Mouse (Mus musculus): Measurements from ENCODE around the gene Antxrl.

Gene Antxrl

DNA sequence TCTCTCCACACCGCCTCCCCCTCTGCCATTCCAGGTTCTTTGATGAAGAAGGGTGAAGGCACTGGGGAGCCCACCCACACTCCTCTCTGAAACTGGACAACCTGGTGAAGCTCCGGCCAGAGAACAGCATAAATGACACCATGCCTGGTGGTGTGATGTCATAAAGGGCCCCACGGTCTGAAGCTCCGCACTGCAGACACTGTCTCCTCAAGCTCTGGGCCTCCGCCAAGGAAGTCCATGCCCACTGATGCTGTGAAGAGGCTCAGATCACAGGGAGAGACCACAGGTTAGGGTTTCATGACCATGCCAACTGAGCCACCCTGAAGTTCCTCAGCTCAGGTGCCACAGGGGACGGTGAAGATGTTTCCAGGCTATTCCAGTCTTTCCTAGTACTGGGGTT, at the start of gene Antxrl:
TSS of gene Antxrl (plus strand) at position 192 of the 400 bp plus-strand sequence.
- no peak for DNase-seq (ENCODE audit: low spot score)

DNA sequence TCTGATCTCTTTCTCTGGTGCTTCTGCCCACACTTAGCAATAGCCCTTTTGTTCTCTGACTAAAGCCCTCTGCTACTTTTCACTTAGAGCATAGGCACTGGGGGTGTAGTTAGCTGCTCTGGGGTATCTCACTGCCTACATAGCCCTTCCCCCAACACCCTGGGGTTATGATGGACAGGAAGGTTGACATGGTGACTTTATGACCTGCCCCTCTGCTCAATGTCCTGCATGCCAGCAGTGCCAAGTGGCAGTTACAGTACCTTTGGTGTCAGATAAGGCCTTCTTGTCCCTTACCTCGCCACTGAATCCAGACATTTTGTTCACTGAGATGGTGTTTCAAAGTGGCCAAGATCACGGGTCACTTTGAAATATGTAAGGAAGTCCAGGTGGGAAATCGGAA, 37.4 kb upstream of the Antxrl start, which contains the start of gene Gm30083:
TSS of gene Gm30083 (minus strand) at position 120 of the 400 bp plus-strand sequence.
- DNase-seq (ENCODE audit: low spot score), result no peak

DNA sequence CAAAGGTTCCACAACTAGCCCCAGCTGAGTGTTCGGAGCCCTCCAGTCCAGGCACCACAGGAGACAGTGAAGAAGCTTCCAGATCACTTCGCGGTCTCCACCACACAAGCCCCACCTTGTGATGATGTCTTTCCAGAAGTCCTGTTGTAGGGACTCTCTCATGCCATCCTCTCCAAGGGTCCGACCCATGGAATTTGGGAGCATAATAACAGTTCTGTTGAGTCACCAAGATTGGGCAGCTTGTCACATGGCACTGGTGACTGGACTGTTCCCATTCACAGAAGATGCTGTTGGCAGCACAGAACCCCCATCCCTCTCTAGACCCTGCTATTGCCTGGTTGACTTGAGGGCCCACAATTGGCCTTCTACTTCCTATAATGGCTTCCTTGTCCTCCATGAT, 36.1 kb upstream of the Antxrl start, which contains the start of gene Gm5460:
TSS of gene Gm5460 (plus strand) at position 378 of the 400 bp plus-strand sequence.
- DNase-seq (ENCODE audit: low spot score), result no peak

DNA sequence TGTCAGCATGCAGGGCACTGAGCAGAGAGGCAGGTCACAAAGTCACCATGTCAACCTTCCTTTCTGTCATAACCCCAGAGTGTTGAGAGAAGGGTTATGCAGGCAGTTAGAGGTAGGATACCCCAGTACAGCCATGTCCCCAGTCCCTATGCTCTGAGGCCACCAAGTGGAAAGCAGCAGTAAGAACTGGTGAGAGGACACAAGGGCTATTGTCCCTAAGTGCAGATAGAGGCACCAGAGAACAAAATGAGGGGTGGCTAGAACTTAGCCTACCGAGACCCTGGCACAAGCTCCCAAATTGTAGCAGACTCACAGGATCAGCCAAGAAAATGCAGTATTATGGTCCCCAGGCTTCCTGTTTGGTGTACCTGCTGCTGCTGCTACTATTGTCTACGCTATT, 35.6 kb upstream of the Antxrl start:
- no peak for DNase-seq (ENCODE audit: low spot score)

DNA sequence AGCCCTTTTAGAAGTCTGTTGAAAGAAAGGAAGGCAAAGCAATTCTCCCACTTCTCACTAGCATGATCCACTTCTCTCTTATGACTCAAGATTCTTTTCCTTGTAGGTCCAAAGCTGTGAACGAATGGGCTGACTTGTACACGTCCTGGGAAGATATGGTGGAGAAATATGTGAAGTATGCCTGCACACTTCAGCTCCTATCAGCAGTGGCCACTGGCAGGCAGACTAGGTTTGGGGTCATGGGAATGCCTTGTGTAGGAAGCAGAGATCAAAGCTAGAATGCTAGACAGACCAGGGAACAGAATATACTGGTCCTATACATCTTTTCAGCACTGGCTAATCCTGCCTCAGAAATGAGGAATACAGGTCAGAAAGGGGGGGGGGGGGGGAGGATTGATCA, 25.8 kb upstream of the Antxrl start:
- no peak for DNase-seq (ENCODE audit: low spot score)

DNA sequence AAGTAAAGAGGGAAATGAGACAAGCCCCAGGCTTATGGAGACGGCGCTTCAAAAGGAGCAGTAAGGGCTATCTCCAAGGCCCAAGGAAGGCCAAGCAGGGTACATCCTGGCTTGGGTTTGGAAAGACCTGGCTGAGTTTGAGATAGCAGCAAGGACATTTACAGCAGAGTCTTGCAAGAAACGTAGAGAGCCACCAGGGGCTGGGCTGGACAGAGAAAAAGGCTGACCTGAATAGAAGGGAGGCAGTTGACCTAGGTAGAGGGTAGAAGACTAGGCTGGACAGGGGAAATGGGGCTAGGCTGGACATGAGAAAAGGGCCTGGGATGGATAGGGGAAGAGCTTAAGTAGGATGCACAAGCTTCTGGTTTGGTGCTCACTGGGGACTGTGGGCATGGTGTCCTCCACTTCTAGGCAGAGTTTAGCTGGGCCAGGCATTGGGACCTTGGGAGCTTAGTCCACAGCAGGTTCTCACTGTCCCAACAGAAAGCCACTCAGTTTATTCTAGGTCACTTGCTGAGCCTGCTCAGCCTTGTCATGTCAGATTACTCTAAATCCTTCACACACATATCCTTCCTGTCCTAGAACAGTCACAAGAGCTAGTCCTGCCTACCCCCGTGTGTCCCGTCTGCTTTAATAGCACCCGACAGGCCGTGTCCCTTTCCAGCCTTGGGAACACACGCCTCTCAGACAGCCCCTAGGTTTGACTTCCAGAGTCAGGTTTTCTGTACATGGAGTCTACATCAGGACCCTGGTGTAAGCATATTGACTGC, 18.5 kb upstream of the Antxrl start:
- DNase-seq (ENCODE audit: low spot score), result no peak

DNA sequence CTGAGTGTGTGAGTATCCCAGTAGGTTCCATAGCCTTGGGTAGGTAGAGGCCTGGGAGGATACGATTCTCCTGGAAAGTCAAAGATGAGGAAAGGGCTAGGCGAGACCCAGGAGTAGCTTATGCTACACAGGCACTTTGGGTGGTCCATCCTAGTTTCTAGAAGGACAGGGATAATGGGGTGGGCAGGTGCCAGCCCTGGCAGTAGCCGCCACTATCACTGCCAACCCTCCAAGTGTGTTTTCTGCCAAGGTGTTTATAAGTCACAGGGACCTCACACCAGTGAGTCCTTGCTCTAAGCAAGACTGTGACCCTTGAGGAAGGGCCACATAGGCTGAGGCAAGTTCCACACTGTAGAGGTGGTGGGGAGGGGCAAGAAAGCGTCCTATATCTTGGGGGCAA, 11.3 kb upstream of the Antxrl start:
- DNase-seq (ENCODE audit: low spot score), result no peak

DNA sequence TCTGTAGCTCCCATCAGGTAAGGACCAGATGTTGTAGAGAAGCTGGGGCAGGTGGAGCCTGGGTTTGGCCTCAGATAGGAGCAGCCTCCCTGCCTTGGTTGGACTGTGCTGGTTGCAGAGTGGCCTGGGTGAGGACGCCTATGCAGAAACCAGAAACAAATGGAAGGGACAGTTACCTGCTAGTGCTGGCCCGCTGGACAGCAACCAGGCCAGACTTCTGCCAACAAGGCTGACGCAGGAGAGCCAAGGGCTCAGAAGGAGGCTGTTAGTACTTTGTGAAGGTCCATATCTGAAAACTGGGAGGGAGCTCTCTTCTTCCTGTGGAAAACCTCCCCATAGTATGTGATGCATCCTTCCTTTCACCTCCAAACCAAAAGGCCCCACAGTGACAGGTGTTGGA, 9.2 kb upstream of the Antxrl start:
- DNase-seq (ENCODE audit: low spot score), result no peak

DNA sequence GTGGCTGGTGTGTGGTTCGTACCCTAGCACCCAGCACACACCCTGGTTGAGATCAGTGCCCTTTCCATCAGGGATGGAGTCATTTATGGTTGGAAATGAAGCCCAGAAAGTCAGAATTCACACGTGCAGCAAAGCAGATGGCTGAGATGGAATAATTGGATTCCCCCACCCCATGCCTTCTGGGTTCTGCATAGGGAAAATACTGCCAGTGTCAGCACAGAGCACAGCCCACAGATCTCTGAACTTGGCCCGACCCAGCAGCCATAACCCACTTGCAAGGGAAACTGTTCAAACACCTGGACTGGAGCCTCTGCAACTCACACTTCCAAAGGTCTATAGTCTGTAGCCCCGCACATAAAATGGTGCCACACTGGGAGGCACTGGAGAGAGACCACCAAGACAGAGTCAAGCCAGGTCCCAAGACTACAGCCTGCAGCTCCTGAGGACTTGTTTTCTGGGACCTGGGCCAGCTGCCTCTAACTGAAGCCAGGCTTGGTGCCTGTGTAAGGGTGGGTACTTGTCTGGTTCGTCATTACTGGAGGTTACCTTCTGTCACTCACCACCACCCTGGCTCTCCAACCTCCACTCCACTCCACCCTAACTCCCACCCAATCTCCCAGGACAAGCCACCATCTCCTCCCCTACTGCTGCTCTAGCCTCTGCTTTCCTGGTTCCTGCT, 2.3 kb upstream of the Antxrl start:
- DNase-seq (ENCODE audit: low spot score), result no peak

DNA sequence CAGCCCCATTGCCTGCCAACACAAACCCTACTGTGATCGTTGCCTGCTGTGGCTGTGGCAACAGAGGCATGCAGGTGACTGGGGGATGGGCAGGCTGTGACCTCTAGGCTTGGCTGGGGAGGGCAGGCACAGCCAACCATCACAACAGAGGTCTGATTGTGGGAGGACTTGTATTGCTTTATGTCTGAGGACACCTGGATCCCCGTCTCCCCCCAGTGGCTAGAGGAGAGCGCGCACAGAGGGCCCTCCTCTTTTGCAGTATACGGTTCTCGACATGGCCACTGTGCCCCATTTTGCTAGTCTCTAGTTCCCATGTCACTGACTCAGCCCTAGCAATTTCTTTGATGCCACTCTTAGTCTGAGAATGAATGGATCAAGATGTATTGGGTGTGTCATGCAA, 19.2 kb downstream of the Antxrl start:
- DNase-seq (ENCODE audit: low spot score), result no peak

DNA sequence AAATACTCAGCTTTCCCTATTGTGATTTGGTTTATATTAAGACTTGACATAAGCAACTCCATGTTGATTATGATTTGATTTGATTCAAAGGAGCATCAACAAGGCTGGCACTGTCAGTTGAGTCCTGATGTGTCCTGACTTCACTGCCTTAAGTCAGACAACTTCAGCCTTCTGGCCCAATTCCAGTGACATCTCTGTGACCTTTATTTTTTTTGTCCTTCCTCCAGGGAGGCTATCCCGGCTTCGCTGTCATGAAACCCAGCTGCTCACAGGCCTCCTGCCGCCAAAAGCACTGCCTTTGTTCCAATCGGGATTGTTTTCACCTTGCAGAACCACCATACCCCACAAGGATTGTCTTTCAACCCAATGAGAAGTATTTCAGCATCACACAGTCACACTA, 22.8 kb downstream of the Antxrl start:
- no peak for DNase-seq (ENCODE audit: low spot score)

DNA sequence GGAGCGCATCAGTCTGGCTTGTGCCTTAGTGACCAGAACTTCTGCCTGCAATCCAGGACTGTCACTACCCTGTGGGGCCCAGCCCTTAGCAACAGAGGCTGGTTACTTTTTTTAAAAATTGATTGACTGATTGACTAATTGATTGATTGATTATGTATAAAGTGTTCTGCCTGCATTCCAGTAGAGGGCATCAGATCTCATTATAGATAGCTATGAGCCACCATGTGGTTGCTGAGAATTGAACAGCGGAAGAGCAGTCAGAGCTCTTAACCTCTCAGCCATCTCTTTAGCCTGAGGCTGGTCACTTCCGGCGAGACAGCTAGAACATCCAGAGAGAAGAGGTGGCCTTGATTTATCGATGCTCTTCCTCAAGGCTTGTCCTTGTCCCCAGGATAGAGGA, 24.7 kb downstream of the Antxrl start:
- no peak for DNase-seq (ENCODE audit: low spot score)

DNA sequence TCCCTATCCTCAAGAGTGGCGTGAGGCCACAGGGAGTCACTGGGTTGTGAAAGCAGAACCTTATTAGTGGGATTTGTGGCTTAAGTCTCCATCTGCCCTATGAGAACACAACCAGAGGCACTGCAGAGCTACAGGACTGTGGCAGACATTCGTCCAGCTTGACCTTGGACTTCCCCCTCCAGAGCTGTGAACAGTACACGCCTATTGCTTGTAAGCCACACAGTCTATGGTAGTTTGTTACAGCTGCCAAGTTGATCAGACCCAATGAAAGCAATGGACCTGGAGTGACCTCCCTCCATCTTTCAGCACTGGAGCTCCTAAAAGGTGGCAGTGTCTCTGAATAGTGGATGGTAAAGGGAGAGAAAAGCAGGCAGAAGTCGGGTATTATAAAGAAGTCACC, 25.8 kb downstream of the Antxrl start:
- DNase-seq (ENCODE audit: low spot score), result no peak

DNA sequence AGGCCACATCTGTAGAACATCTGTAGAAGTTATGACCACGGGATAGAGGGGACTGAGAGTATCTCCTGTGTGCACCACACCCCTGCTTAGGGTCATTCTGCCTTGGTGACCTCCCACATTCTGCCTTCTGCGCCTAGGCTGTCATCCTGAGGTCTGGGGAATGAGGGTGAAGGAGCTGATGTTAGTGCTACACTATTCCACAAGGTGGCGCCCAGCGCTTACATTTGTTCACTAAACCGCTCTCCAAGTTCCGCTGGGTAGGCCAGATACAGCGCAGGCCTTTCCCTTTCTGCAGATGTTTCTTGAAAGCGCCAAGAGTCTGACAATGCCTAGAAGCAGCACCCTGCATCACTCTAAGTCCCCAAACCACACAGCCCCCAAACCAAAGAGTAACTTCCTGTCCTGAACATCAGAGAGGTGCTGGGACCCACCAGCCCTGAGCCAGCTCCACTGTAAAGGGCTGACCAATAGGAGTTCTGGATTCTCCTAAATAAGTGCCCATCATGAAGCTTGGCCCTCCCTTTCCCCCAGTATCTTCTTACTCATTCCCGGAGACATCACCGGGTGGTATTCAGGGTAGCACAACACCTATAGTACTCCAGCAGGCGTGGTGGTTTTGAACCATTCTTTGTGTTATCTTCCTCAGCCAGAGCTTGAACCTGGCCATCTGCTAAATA, 28.0 kb downstream of the Antxrl start:
- peak; percentile 43 for DNase-seq (ENCODE audit: low spot score)

DNA sequence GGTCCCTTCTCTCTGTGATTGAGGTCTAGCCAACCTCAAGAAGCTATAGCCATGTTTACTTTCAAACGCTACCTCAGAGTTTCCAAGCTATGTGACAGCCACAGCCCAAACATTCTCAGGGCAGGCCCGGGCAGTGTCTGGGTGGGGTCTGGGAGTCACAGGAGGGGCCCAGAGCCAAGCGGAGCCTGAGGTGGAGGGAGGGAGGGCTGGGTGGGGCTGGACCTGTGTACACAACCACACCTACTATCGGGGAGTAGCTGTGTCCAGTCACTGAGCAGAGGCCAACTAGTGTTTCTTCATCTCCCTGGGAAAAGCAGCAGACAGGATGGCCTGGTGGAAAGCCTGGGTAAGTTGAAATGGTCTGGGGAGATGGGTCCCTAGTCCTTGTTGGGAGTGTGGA, 33.2 kb downstream of the Antxrl start, which contains the start of gene Anxa8:
TSS of gene Anxa8 (plus strand) at position 251 of the 400 bp plus-strand sequence.
- no peak for DNase-seq (ENCODE audit: low spot score)

DNA sequence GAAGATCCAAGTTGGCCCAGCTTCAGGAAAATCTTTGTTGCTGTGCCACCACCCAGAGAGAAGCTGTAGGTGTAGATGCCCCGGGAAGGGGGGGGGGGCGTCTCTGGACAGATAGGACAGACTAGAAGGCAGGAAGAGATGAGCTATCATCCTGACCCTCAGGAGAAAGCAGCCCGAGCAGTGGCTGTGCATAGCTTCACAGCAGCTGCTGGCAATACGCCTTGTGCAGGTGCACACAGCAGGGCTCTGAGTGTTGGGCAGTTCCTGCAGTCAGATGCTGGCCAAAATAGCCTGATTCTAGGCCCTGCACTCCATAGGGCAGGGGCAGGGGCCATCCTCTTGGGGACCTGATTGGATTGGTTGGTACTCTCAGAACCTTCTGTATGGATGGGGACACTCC, 34.3 kb downstream of the Antxrl start:
- DNase-seq (ENCODE audit: low spot score), result no peak

DNA sequence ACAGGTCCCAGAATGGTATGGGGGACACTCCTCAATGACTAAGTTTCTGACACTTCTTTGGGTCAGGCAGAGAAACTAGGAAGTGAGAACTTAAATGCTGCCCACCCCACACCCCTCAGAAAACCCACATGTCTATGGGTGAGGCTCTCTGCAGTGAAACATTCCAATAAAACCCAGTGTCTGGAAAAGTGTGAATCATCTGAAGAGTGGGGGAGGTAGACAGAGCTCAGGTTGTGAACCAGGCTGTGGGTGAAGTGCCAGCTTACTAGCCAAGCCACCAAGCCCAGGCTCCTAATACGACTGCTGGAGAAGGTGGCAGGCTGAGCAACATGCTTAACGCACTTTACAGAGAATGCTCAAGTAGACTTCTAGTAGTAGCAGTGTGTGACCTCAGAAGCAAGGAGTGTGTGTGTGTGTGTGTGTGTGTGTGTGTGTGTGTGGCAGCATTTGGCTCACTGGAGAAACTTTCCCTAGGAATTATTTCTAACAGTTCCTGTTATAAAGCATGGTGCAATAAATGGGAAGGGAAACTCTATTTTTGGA, 35.4 kb downstream of the Antxrl start:
- no peak for DNase-seq (ENCODE audit: low spot score)

DNA sequence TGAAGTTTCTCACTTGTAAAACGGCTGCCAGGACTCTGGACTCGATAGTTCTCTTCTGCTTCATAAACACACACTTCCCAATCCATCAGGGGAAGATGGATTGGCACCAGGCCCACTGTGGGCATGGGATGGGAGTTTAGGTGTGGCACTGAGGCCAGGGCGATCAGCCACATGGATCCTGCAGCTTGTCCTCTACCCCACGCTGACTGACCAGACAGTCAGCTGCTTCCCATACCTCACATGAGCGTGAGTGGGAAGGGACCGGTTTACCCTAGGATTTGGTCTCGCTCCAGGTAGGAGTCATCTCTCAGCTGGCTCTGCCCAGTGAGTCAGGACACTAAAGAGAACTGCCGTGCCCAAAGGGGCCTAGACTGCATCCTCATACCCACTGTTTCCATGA, 37.3 kb downstream of the Antxrl start:
- DNase-seq (ENCODE audit: low spot score), result no peak

DNA sequence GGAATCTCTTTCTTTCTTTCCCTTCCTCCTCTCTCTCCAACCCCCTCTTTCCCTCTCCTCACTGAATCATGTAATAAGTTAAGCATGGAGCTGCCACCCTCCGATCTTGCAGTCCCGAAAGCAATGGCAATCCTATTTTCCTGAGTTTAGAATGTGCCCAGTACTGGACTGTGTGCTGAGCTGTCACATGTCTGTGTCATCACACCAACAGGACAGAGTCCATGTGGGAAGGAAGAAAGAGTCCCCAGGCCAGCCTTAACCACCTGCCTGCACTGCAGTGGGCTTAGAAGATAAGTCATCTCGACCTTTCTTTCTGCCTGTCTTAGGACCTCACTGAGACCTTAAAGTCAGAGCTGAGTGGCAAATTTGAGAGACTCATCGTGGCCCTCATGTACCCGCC, 39.0 kb downstream of the Antxrl start:
- no peak for DNase-seq (ENCODE audit: low spot score)

DNA sequence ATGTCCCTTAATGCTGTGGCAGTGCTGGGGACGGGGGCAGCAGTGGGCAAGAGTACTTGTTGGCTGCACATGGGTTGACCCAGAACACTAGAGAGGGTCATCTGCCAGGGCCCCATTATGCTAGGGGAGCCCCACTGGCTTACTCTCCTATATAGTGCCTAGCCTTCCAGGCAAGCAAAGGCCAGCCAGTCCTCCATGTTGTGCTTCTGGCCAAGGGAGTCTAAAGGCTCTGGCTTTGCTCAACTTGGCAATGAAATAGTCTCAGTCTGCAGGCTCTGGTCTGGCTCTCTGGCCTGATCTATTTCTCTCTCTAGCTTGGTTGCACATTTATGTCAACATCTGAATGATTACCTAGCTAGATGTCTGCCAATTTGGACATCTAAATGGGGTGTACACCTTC, 40.3 kb downstream of the Antxrl start:
- no peak for DNase-seq (ENCODE audit: low spot score)

DNA sequence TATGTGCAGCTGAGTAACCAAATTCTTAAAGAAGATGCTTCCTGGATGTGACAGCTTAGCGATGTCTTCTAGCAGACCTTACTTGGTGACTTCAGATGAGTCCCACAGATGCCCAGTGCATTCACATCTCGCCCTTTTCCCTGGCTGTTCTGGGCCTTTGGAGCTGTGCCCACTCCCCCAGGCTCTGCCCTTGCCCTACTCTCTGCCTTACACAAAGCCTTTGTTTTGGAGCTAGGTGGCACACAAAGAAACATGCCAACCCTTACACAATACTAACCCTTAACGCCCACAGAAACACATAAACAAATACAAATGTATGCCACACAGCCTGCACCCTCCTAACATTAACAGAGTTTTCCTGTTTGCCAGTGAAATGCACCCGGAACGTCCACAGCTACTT, 43.7 kb downstream of the Antxrl start:
- no peak for DNase-seq (ENCODE audit: low spot score)

DNA sequence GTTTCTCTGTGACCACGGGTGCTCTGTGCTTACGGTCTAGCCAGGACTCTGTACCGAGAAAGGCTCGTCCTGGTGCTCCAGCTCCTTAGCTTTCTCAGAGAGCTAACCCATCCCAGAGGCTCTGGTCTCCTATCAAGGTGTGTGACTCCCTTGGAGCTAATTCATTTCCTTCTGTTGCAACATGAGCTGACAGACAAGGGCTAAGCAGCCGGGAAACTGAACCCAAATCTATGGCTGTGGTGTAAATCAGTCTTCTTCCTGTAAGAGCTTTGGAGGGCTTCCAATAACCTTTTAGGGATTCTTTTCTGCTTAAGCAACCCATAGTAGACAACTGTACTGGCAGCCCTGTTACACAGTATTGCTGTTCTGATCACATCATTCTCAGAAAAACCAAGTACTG, 50.1 kb downstream of the Antxrl start, which contains the start of gene A630023A22Rik:
TSS of gene A630023A22Rik (minus strand) at position 154 of the 400 bp plus-strand sequence.
- no peak for DNase-seq (ENCODE audit: low spot score)

DNA sequence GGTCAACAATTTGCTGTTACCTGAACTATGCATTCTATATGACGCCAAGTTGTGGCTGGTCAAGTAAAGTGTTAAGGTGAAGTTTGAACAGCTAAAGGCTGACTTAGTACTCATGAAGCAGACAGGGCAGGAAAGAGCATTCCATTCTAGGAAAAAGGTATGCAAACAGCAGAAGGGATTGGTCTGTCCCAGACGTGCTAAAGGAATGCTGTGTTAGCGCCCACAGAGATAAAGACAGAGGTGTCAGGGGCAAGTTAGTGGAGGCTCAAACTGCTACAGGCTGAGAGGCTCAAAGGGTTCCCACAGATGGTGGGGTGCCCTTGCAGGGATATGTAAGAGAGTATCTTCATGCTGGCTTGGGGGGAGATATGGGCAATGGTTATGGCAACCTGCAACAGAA, 51.3 kb downstream of the Antxrl start:
- no peak for DNase-seq (ENCODE audit: low spot score)

Measured in testis, postnatal 14 days (tissue).